Mouse (Mus musculus) heart, postnatal 0 days (tissue): ENCODE data around the gene Ptch2. TPM values are rescaled to one million over a fixed set of nuclear protein-coding genes. Genes with fewer than 3 reads are reported as not detected.
A peak's percentile ranks its signal among the peaks of the same experiment; 100 is the strongest.

Source experiments
- ATAC-seq: fragments of 200-750 bp; cut with Nextera tagmentation; 2 replicates; pipeline ENCODE4 v1.8.0; 2017; ENCODE audit warnings: low read depth, moderate number of reproducible peaks, moderate library complexity; ENCODE audit not compliant: insufficient read depth
- DNase-seq: peaks from one replicate; pipeline ENCODE4 v3.0.0-alpha.2; 2016; ENCODE audit warnings: low spot score
- H3K27ac ChIP-seq: fragments of 300-500 bp; sonication (generic); 2 replicates; pipeline ENCODE4 v1.5.1; 2014; ENCODE audit warnings: low read depth, mild to moderate bottlenecking
- H3K27me3 ChIP-seq: fragments of 300-500 bp; sonication (generic); 2 replicates; pipeline ENCODE4 v1.6.1; 2014; ENCODE audit warnings: low read length, mixed read lengths; ENCODE audit not compliant: control insufficient read depth, insufficient read depth
- H3K36me3 ChIP-seq: fragments of 300-500 bp; sonication (generic); replicated peaks from 2 replicates; pipeline ENCODE4 v1.6.1; 2014; ENCODE audit warnings: low read length, mixed read lengths; ENCODE audit not compliant: control insufficient read depth, insufficient read depth
- H3K4me1 ChIP-seq: fragments of 300-500 bp; sonication (generic); 2 replicates; pipeline ENCODE4 v1.6.1; 2014; ENCODE audit warnings: antibody characterized with exemption; ENCODE audit not compliant: control insufficient read depth, insufficient read depth
- H3K4me2 ChIP-seq: fragments of 300-500 bp; sonication (generic); 2 replicates; pipeline ENCODE4 v1.6.1; 2014; ENCODE audit warnings: low read depth, mild to moderate bottlenecking, low read length, moderate library complexity
- H3K4me3 ChIP-seq: fragments of 300-500 bp; sonication (generic); 2 replicates; pipeline ENCODE4 v1.5.1; 2014; ENCODE audit warnings: low read depth, low read length
- H3K9ac ChIP-seq: fragments of 300-500 bp; sonication (generic); replicated peaks from 2 replicates; pipeline ENCODE4 v1.6.1; 2014; ENCODE audit warnings: low read depth, low read length, mixed read lengths
- H3K9me3 ChIP-seq: fragments of 300-500 bp; sonication (generic); replicated peaks from 2 replicates; pipeline ENCODE4 v1.6.1; 2016; ENCODE audit warnings: low read length; ENCODE audit not compliant: control insufficient read depth
- CTCF ChIP-seq: IDR thresholded peaks from 2 replicates; pipeline ENCODE4 v1.5.1; 2016; ENCODE audit warnings: antibody characterized with exemption, control low read depth, low read depth
- EP300 ChIP-seq: IDR thresholded peaks from 2 replicates; pipeline ENCODE4 v1.6.1; 2016; ENCODE audit warnings: antibody characterized with exemption, low read depth
- WGBS: fragments of 180-500 bp; shearing (Covaris S2); extraction: QIAGEN DNeasy Blood & Tissue Kit; methylation state at CpG from one replicate; pipeline ENCODE4 v1.1.7; 2014; 5-methylcytosine and 5-hydroxymethylcytosine counted together
- polyA plus RNA-seq: library from polyadenylated mRNA; unstranded; fragments of >200 nt; fragmentation: Nextera tagmentation; extraction: Ambion mirVana; gene quantifications from 2 replicates; pipeline ENCODE4 v1.2.1, GENCODE M21; 2015
- total RNA-seq: library from RNA; depleted of rRNA; stranded (reverse); fragments of >200 nt; gene quantifications from 2 replicates; pipeline ENCODE4 v1.2.3, GENCODE M21; 2014; ENCODE audit warnings: low replicate concordance

Gene Ptch2
- total and polyA plus RNA-seq, 2 experiments from 2014 or later, result 1.2 to 3.2 TPM

DNA sequence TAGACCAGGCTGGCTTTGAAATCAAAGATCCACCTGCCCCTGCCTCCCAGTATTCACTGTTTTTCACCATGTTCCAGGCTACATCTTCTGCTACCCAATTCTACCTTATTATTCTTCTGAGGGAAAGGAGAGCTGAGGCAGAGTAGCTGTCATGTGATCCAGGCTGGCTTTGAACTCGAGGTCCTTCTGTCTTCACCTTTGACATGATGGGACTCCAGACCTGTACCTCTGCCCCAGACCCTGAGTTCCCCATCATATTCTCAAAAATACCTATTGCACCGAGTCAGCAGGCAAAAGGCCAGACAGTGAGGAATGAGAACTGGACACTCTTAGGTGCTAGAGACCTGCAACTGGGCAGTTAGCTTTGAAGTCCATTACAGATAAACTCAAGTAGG is 38.7 kb downstream of the Ptch2 start:
- Histone ChIP-seq H3K9ac (no peak overlapping the region), H3K4me3 (no peak overlapping the region), H3K9me3 (no peaks in the 10 kb centered on the region), H3K27me3 (peaks cover 9% of the 10 kb centered on the region; the same call in 1 of the 2 replicates), H3K4me1 (0 out of 2 replicates have a peak, but pooled peaks cover 4% of the 10 kb centered on the region), H3K27ac (no peak overlapping the region; the same call in 1 of the 2 replicates), H3K36me3 (no peaks in the 10 kb centered on the region), H3K4me2 (no peak overlapping the region)
- ATAC-seq, result no peak
- TF ChIP-seq EP300 (no peak), CTCF (no peak)
- DNase-seq, result no peak
- 27% methylated on average over 2 of the region's 2 CpGs for WGBS

- ATAC-seq, result no peak
- DNase-seq, result no peak
- 33% methylated on average over 8 of the region's 8 CpGs for WGBS
These were observed 40.2 kb downstream of the Ptch2 start for GRCm38 (mm10) chr4:117136034-117136433.

GRCm38 (mm10) chr4:117138295-117139216 is 42.7 kb downstream of the Ptch2 start:
- TF ChIP-seq EP300, result no peak
- no peak for ATAC-seq
- H3K4me1 ChIP-seq, result 0 out of 2 replicates have a peak, but pooled peaks cover 4% of the 10 kb centered on the region
- no peaks in the 10 kb centered on the region for H3K9me3 ChIP-seq
- no peaks in the 10 kb centered on the region for H3K27me3 ChIP-seq
- H3K27ac ChIP-seq, result no peak overlapping the region
- no peak overlapping the region for H3K4me3 ChIP-seq
- no peak for DNase-seq
- no peak overlapping the region for H3K4me2 ChIP-seq
- no peaks in the 10 kb centered on the region for H3K36me3 ChIP-seq
- no peak overlapping the region for H3K9ac ChIP-seq
- WGBS, result 61% methylated on average over 16 of the region's 17 CpGs

More at GRCm38 (mm10) chr4:117136034-117136433, 40.2 kb downstream of the Ptch2 start:
- TF ChIP-seq EP300 (no peak), CTCF (no peak)
- Histone ChIP-seq H3K4me1 (0 out of 2 replicates have a peak, but pooled peaks cover 4% of the 10 kb centered on the region), H3K9ac (no peak overlapping the region), H3K36me3 (no peaks in the 10 kb centered on the region), H3K27me3 (peaks cover 9% of the 10 kb centered on the region; the same call in 1 of the 2 replicates), H3K4me2 (no peak overlapping the region), H3K4me3 (no peak overlapping the region), H3K9me3 (no peaks in the 10 kb centered on the region), H3K27ac (no peak overlapping the region)

DNA sequence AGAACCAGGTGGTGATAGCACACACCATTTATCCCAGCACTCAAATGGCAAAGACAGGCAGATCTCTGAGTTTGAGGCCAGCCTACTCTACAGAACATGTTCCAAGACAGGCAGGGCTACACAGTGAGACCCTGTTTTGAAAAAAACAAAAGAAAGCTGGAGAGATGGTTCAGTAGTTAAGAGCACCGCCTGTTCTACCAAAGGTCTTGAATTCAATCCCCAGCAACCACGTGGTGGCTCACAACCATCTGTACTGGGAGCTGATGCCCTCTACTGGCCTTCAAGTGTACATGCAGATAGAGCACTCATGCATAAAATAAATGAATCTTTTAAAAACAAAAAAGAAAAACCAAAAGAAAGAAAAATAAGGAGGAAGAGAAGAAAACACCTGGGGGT is 43.3 kb downstream of the Ptch2 start:
- Histone ChIP-seq H3K4me3 (no peak overlapping the region), H3K4me1 (0 out of 2 replicates have a peak, but pooled peaks cover 2% of the 10 kb centered on the region), H3K27ac (no peak overlapping the region), H3K9me3 (no peaks in the 10 kb centered on the region), H3K27me3 (no peaks in the 10 kb centered on the region), H3K4me2 (no peak overlapping the region), H3K36me3 (no peaks in the 10 kb centered on the region), H3K9ac (no peak overlapping the region)
- DNase-seq, result no peak
- 5% methylated on average over 2 of the region's 2 CpGs for WGBS
- TF ChIP-seq EP300 (no peak), CTCF (peak; percentile 65)
- ATAC-seq, result no peak

GRCm38 (mm10) chr4:117140613-117141012 is 44.7 kb downstream of the Ptch2 start:
- Histone ChIP-seq H3K9ac (no peak overlapping the region), H3K36me3 (no peaks in the 10 kb centered on the region), H3K27ac (no peak overlapping the region), H3K4me3 (no peak overlapping the region), H3K9me3 (no peaks in the 10 kb centered on the region), H3K4me2 (no peak overlapping the region), H3K27me3 (no peaks in the 10 kb centered on the region), H3K4me1 (no peaks in the 10 kb centered on the region)
- 0 out of 2 replicates have a peak, but pooled peaks have one; percentile 3 for TF ChIP-seq CTCF
- TF ChIP-seq EP300, result no peak
- DNase-seq (no peak), ATAC-seq (no peak)
- WGBS, result 34% methylated on average over 4 of the region's 4 CpGs
